Mouse (Mus musculus) lung, embryonic 14.5 days (tissue): Measurements from ENCODE around the gene Gstp3. TPM values are rescaled to one million over a fixed set of nuclear protein-coding genes. Genes with fewer than 3 reads are reported as not detected.

ENCODE experiments used
- ATAC-seq: fragments of 200-750 bp; cut with Nextera tagmentation; 2 replicates; pipeline ENCODE4 v1.8.0; 2017; ENCODE audit warnings: mild to moderate bottlenecking, moderate TSS enrichment, moderate library complexity; ENCODE audit not compliant: insufficient read depth
- DNase-seq: peaks from one replicate; pipeline ENCODE4 v3.0.0-alpha.2; 2015
- H3K27ac ChIP-seq: fragments of 300-500 bp; sonication (generic); 2 replicates; pipeline ENCODE4 v1.5.1; 2014; ENCODE audit warnings: low read depth, mild to moderate bottlenecking, moderate library complexity
- H3K27me3 ChIP-seq: fragments of 300-500 bp; sonication (generic); 2 replicates; pipeline ENCODE4 v1.6.1; 2014; ENCODE audit warnings: low read length, control low read depth; ENCODE audit not compliant: insufficient read depth
- H3K36me3 ChIP-seq: fragments of 300-500 bp; sonication (generic); 2 replicates; pipeline ENCODE4 v1.6.1; 2014; ENCODE audit warnings: control low read depth; ENCODE audit not compliant: insufficient read depth
- H3K4me1 ChIP-seq: fragments of 300-500 bp; sonication (generic); 2 replicates; pipeline ENCODE4 v1.6.1; 2014; ENCODE audit warnings: antibody characterized with exemption, control low read depth; ENCODE audit not compliant: insufficient read depth
- H3K4me2 ChIP-seq: fragments of 300-500 bp; sonication (generic); 2 replicates; pipeline ENCODE4 v1.6.1; 2014; ENCODE audit warnings: mild to moderate bottlenecking
- H3K4me3 ChIP-seq: fragments of 300-500 bp; sonication (generic); 2 replicates; pipeline ENCODE4 v1.5.1; 2014; ENCODE audit warnings: low read depth, low read length
- H3K9ac ChIP-seq: fragments of 300-500 bp; sonication (generic); 2 replicates; pipeline ENCODE4 v1.6.1; 2014
- H3K9me3 ChIP-seq: fragments of 300-500 bp; sonication (generic); 2 replicates; pipeline ENCODE4 v1.6.1; 2016; ENCODE audit warnings: low read depth, low read length, control low read depth
- CTCF ChIP-seq: IDR thresholded peaks from 2 replicates; pipeline ENCODE4 v1.5.1; 2016; ENCODE audit warnings: antibody characterized with exemption, low read depth
- WGBS: fragments of 180-500 bp; shearing (Covaris S2); extraction: QIAGEN DNeasy Blood & Tissue Kit; methylation state at CpG from one replicate; pipeline ENCODE4 v1.1.7; 2014; 5-methylcytosine and 5-hydroxymethylcytosine counted together
- polyA plus RNA-seq: library from polyadenylated mRNA; unstranded; fragments of >200 nt; fragmentation: Nextera tagmentation; extraction: Ambion mirVana; gene quantifications from 2 replicates; pipeline ENCODE4 v1.2.1, GENCODE M21; 2014

Gstp3 gene
- polyA plus RNA-seq, 1 experiment from 2014 or later = not detected

DNA sequence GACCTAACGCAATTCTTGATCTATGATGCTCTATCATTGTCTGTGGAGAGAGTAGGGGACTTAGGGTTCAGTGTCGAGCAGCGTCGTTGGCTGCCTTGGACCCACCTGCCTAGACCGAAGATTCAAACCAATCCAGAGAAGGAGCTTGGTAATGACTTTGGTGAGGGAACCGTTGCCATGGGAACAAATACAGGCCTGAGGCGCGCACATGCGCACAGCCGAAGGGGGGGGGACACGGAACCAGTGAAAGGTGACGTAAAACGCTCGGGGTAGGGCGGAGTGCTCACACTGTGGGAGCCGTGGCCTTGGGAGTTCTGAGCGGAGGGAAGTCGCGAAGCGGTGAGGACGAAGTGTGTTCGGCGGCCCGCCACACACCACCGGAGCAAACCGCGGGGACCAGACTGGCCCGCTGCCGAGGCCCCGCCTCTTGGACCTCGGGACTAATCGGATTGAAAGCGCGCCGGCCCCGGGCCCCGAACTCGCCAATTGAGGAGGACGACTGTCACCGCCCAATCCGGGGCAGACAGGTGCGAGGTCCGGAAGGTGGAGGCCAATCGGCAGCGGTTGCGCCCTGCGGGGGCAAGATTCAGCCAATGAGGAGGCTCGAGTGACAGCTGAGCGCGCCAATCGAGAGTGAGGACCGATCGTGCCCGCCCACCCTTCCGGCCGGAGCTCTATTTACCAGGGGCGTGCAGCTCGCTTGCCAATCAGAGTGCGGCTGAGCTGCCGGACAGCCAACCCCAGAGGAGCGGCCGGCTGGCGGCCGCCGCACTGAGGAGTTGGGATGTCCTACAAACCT is 37.5 kb upstream of the Gstp3 start, which contains the start of gene Cdk2ap2:
Gene Cdk2ap2 (plus strand): TSS at position 541 of the 799 bp plus-strand sequence.
- WGBS = under 1% methylated on average over 64 of the region's 65 CpGs
- Histone ChIP-seq H3K4me2 (peak within 1 kb of the TSS; percentile 79), H3K9ac (peak within 1 kb of the TSS; percentile 57), H3K36me3 (no peaks in the 10 kb centered on the region), H3K27me3 (peaks cover 26% of the 10 kb centered on the region), H3K9me3 (no peaks in the 10 kb centered on the region), H3K4me3 (peak within 1 kb of the TSS; percentile 63), H3K4me1 (peaks cover 13% of the 10 kb centered on the region; the same call in 1 of the 2 replicates), H3K27ac (peak within 1 kb of the TSS; percentile 88)
- DNase-seq (peak; percentile 99), ATAC-seq (peak; percentile 94)
- no peak for TF ChIP-seq CTCF

DNA sequence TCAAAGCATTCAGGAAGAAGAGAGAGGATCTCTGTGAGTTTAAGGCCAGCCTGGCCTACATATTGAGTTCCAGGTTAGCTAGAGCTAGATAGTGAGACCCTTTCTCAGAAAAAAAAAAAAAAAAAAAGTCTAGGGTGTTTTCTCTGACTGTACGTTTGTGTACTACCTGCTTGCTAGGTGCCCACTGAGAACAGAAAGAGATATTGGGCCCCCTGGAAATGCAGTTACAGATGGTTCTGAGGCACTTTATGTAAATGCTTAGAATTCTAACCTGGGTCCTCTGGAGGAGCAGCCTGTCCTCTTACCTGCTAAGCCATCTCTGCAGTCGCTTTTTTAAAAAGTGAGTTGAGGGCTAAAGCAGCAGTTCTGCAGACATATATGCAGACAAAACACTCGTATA is 36.4 kb upstream of the Gstp3 start:
- H3K4me2 ChIP-seq = peak overlapping the region; percentile 79

DNA sequence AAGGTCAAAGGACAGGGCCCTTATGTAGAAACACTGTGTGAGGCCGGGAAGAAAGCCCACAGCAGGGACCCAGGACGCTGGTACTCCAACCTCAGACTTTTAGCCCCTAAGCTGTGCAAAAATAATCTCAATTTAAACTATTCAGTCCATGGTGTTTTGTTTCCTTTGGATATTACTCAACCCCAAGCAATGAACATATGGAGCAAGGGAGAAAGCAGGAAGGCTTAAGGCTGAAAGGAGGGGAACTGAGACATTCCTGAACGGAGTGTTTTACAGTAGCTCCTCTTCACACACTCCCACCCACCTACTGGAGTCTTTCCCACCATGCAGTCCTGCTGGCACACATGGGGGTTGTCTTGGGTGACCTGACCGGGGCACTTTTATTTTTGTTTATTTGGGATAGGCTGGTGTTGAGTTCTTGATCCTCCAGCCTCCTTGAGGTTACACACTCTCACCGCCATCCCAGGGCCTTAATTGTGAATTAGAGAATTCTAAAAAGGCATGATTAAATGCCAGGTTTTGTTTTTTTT is 35.5 kb upstream of the Gstp3 start:
- no peak overlapping the region for H3K27ac ChIP-seq
- TF ChIP-seq CTCF = no peak
- WGBS = 61% methylated on average over 5 of the region's 5 CpGs

More for the DNA sequence above, 36.4 kb upstream of the Gstp3 start:
- H3K36me3 ChIP-seq = no peaks in the 10 kb centered on the region
- DNase-seq = no peak
- H3K27ac ChIP-seq = no peak overlapping the region
- TF ChIP-seq CTCF = no peak
- H3K4me1 ChIP-seq = peaks cover 12% of the 10 kb centered on the region; the same call in 1 of the 2 replicates
- no peaks in the 10 kb centered on the region for H3K9me3 ChIP-seq
- peaks cover 16% of the 10 kb centered on the region for H3K27me3 ChIP-seq
- H3K4me3 ChIP-seq = peak overlapping the region; percentile 63; the same call in 1 of the 2 replicates
- 60% methylated on average over 3 of the region's 3 CpGs for WGBS
- H3K9ac ChIP-seq = no peak overlapping the region
- ATAC-seq = no peak

DNA sequence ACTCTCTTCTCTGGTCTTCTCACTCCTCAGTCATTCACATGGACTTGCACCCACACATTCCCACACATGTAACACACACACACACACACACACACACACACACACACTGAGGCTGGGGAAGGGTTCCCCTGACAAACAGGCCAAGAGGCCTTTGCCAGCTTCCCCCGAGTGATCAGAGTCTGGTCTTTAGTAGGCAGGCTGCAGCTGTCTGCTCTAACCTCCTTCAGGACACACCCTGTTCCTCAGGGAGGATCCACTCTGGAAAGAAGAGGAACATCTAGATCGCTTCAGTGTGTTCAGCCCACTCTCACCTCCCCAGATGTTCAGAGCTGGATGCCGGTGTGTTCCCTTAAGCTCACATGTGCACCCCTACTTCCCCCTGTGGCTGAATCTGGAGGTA is 35.0 kb upstream of the Gstp3 start:
- Histone ChIP-seq H3K36me3 (no peaks in the 10 kb centered on the region), H3K27ac (no peak overlapping the region), H3K4me1 (peaks cover 2% of the 10 kb centered on the region; the same call in 1 of the 2 replicates), H3K9ac (no peak overlapping the region), H3K4me3 (no peak overlapping the region), H3K27me3 (peaks cover 1% of the 10 kb centered on the region; the same call in 1 of the 2 replicates), H3K9me3 (no peaks in the 10 kb centered on the region), H3K4me2 (no peak overlapping the region)
- WGBS = 73% methylated on average over 3 of the region's 3 CpGs
- no peak for ATAC-seq
- DNase-seq = no peak
- no peak for TF ChIP-seq CTCF

More for the DNA sequence above, 35.5 kb upstream of the Gstp3 start:
- Histone ChIP-seq H3K36me3 (no peaks in the 10 kb centered on the region), H3K9me3 (no peaks in the 10 kb centered on the region), H3K4me2 (no peak overlapping the region), H3K4me3 (no peak overlapping the region), H3K27me3 (peaks cover 6% of the 10 kb centered on the region; the same call in 1 of the 2 replicates), H3K9ac (no peak overlapping the region), H3K4me1 (peaks cover 6% of the 10 kb centered on the region; the same call in 1 of the 2 replicates)
- ATAC-seq (no peak), DNase-seq (no peak)

DNA sequence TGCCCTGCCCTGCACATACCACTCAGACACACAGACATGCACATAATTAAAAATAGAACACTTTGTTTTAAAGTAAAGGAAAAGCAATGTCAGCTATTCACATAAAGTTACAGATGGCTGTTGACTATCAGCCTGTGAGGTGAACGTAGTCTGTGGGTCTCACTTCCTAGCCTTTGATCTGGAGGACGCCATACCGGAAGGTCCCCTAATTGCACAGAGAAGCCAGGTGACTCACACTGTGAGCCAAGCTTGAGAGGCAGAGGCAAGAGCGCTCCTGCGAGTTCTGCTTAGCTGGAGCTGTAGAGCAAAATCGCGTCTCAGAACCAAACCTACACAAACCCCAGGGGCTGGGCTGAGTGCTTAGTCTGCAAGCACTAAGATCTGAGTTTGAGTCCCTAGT is 34.4 kb upstream of the Gstp3 start:
- H3K36me3 ChIP-seq = no peaks in the 10 kb centered on the region
- ATAC-seq = no peak
- no peaks in the 10 kb centered on the region for H3K9me3 ChIP-seq
- no peak for DNase-seq
- no peaks in the 10 kb centered on the region for H3K27me3 ChIP-seq
- no peak overlapping the region for H3K4me3 ChIP-seq
- H3K27ac ChIP-seq = no peak overlapping the region
- 58% methylated on average over 7 of the region's 7 CpGs for WGBS
- TF ChIP-seq CTCF = no peak
- H3K9ac ChIP-seq = no peak overlapping the region
- H3K4me2 ChIP-seq = no peak overlapping the region
- no peaks in the 10 kb centered on the region for H3K4me1 ChIP-seq

DNA sequence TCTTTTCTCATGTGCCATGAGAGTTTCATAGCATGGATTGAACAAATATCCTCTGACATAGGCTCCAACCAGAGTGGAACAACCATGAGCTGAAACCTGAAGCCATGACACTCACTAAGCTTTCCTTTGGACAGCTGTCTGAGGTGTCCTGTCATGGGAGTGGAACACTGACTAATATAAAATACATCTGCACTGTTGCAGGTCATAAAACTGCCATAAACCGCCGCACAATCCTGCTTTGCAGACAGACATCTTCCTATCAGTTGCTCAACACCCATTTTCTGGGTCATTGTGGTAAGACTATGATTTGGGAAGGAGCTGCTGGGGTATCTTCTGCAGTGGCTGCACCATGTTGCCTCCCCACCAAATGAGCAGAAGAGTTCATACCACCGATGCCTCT is 33.4 kb upstream of the Gstp3 start:
- ATAC-seq (no peak), DNase-seq (no peak)
- Histone ChIP-seq H3K36me3 (no peaks in the 10 kb centered on the region), H3K4me3 (no peak overlapping the region), H3K9ac (no peak overlapping the region), H3K4me1 (no peaks in the 10 kb centered on the region), H3K4me2 (no peak overlapping the region), H3K27me3 (no peaks in the 10 kb centered on the region), H3K27ac (no peak overlapping the region), H3K9me3 (no peaks in the 10 kb centered on the region)
- WGBS = 65% methylated on average over 3 of the region's 3 CpGs
- TF ChIP-seq CTCF = no peak

DNA sequence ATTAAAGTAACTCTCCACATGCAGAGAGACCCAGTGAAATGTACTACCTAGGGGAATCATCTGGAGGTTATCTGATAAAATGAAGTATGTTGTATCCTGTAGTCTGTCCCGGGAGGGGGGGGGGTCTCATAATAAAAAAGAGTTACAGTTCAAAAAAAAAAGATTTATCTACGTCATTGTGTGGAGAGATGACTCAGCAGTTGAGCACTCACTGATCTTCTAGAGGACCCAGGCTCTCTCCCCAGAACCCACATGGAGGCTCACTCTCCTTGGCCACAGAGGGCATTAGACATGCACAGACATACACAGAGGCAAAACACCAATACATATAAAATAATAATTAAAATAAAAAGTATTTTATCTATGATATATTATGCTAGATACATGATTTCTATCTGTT is 32.0 kb upstream of the Gstp3 start:
- TF ChIP-seq CTCF = no peak
- no peaks in the 10 kb centered on the region for H3K36me3 ChIP-seq
- H3K4me2 ChIP-seq = no peak overlapping the region
- ATAC-seq (no peak), DNase-seq (no peak)
- 46% methylated on average over 2 of the region's 2 CpGs for WGBS
- no peaks in the 10 kb centered on the region for H3K9me3 ChIP-seq
- H3K4me3 ChIP-seq = no peak overlapping the region
- no peak overlapping the region for H3K27ac ChIP-seq
- H3K27me3 ChIP-seq = no peaks in the 10 kb centered on the region
- H3K9ac ChIP-seq = no peak overlapping the region
- no peaks in the 10 kb centered on the region for H3K4me1 ChIP-seq
